In genomic region chr17:70894867-70895266, GRCm38 (mm10) we compare ENCODE assay signal across 9 mouse cellular contexts. TPM values are rescaled to one million over a fixed set of nuclear protein-coding genes. Genes with fewer than 3 reads are reported as not detected.
DNase-seq lines count a peak whose midpoint lies in the region; TF ChIP-seq lines count a peak whose summit lies in the region.
"Had no signal": no experiment of that assay in that cellular context is flagged by ENCODE, and none has a peak within 500 bp of the region (broad histone marks: within the 10 kb centered on the region; RNA-seq: fewer than 3 reads in every experiment).

No protein-coding gene starts in this region.

- no peaks in the 10 kb centered on the region for H3K36me3 ChIP-seq in heart, embryonic 10.5 days

- TF ChIP-seq CTCF in left cerebral cortex, adult 2 months (IDR thresholded peaks at IDR 0.05): no peak

- intact Hi-C loops in left cerebral cortex, postnatal 14 days (cut with DNase I): no loop called here
- intact Hi-C loops in left cerebral cortex, adult 2 months (cut with DNase I): no loop called here

- WGBS in heart, embryonic 10.5 days: 82% methylated on average over 9 of the region's 9 CpGs

- no peaks in the 10 kb centered on the region for H3K4me1 ChIP-seq in heart, embryonic 10.5 days

- H3K4me3 ChIP-seq in left cerebral cortex, adult 2 months: no peak overlapping the region
- no peak overlapping the region for H3K4me3 ChIP-seq in heart, embryonic 10.5 days

- DNase-seq in adrenal gland, postnatal 14 days: peak; percentile 55
- DNase-seq in adrenal gland, adult 18-20 months (ENCODE audit: low spot score in 2 of 2): no peak
- DNase-seq in left cerebral cortex, postnatal 14 days (ENCODE audit: low spot score in 2 of 2): peak; percentile 9 to 11
- no peak for DNase-seq in left cerebral cortex, adult 2 months (ENCODE audit: extremely low spot score in 1 of 2, low spot score in 2 of 2)
- DNase-seq in cerebellum, adult 18-20 months: peak; percentile 82 to 85
- DNase-seq in gastrocnemius, postnatal 25 days: peak; percentile 72
- no peak for DNase-seq in heart, embryonic 10.5 days (ENCODE audit: low spot score)
- DNase-seq in heart, adult 8-10 months (ENCODE audit: low spot score): no peak
- DNase-seq: thymus, postnatal 36 days had no signal

- H3K27ac ChIP-seq in left cerebral cortex, adult 2 months: no peak overlapping the region
- H3K27ac ChIP-seq in heart, embryonic 10.5 days: no peak overlapping the region

- no peaks in the 10 kb centered on the region for H3K27me3 ChIP-seq in heart, embryonic 10.5 days (ENCODE audit: insufficient read depth, poor library complexity, severe bottlenecking)

- H3K9me3 ChIP-seq in heart, embryonic 10.5 days: no peaks in the 10 kb centered on the region

RNA-seq across cellular contexts. Expression of gene Tgif1, which starts 41.5 kb away (rescaled TPM):
- total RNA-seq in adrenal gland, postnatal 14 days (2021): 45.9 and 50.8 TPM in 2 replicates
- 10 to 100 TPM; 42.5 to 58.2 TPM for total RNA-seq in adrenal gland, adult 18-20 months (2021)
- 1 to 10 TPM; 2.1 to 3.4 TPM for total RNA-seq in left cerebral cortex, postnatal 14 days (2021)
- 1 to 10 TPM; 1.5 to 1.6 TPM for total RNA-seq in left cerebral cortex, adult 2 months (2021)
- total RNA-seq in gastrocnemius, postnatal 25 days (2021): 1 to 10 TPM; 3.8 to 4.4 TPM
- 31.5 and 58.1 TPM in 2 replicates for polyA plus RNA-seq in heart, embryonic 10.5 days (2016; fragmentation: Nextera tagmentation; extraction: Ambion mirVana)
- 1 to 10 TPM; 2.8 to 4.8 (median 3.9) TPM for total RNA-seq in heart, adult 8-10 months (2022)

Comparison
In these comparisons a context has a peak if more than half of its experiments do, and no peak if none do; other contexts are left out.
1. DNase-seq: peak in adrenal gland, postnatal 14 days (single experiment), left cerebral cortex, postnatal 14 days (2 of 2), cerebellum, adult 18-20 months (2 of 2) and gastrocnemius, postnatal 25 days (single experiment); none in adrenal gland, adult 18-20 months (0 of 2), left cerebral cortex, adult 2 months (0 of 2), heart, embryonic 10.5 days (single experiment) and heart, adult 8-10 months (single experiment).